Mouse (Mus musculus) heart, embryonic 12.5 days (tissue): Measurements from ENCODE around the gene Rcc1l. TPM values are rescaled to one million over a fixed set of nuclear protein-coding genes. Genes with fewer than 3 reads are reported as not detected.

Source experiments
- ATAC-seq: fragments of 200-750 bp; cut with Nextera tagmentation; 2 replicates; pipeline ENCODE4 v1.8.0; 2017; ENCODE audit warnings: moderate TSS enrichment, moderate library complexity; ENCODE audit not compliant: insufficient number of reproducible peaks, low FRiP score
- H3K27ac ChIP-seq: fragments of 300-500 bp; sonication (generic); 2 replicates; pipeline ENCODE4 v1.5.1; 2016; ENCODE audit warnings: mild to moderate bottlenecking, moderate library complexity; ENCODE audit not compliant: poor library complexity, severe bottlenecking
- H3K27me3 ChIP-seq: fragments of 300-500 bp; sonication (generic); replicated peaks from 2 replicates; pipeline ENCODE4 v1.6.1; 2016; ENCODE audit warnings: mild to moderate bottlenecking, moderate library complexity
- H3K36me3 ChIP-seq: fragments of 300-500 bp; sonication (generic); 2 replicates; pipeline ENCODE4 v1.6.1; 2016; ENCODE audit warnings: mild to moderate bottlenecking, moderate library complexity
- H3K4me1 ChIP-seq: fragments of 300-500 bp; sonication (generic); replicated peaks from 2 replicates; pipeline ENCODE4 v1.6.1; 2016; ENCODE audit warnings: mild to moderate bottlenecking
- H3K4me2 ChIP-seq: fragments of 300-500 bp; sonication (generic); 2 replicates; pipeline ENCODE4 v1.6.1; 2016; ENCODE audit warnings: mild to moderate bottlenecking, moderate library complexity
- H3K4me3 ChIP-seq: fragments of 300-500 bp; sonication (generic); 2 replicates; pipeline ENCODE4 v1.5.1; 2016; ENCODE audit warnings: mild to moderate bottlenecking
- H3K9ac ChIP-seq: fragments of 300-500 bp; sonication (generic); 2 replicates; pipeline ENCODE4 v1.6.1; 2016; ENCODE audit warnings: mild to moderate bottlenecking, moderate library complexity
- H3K9me3 ChIP-seq: fragments of 300-500 bp; sonication (generic); replicated peaks from 2 replicates; pipeline ENCODE4 v1.6.1; 2016; ENCODE audit warnings: mild to moderate bottlenecking, moderate library complexity
- WGBS: fragments of 180-500 bp; shearing (Covaris S2); methylation state at CpG from one replicate; pipeline ENCODE4 v1.1.7; 2016; 5-methylcytosine and 5-hydroxymethylcytosine counted together
- polyA plus RNA-seq: library from polyadenylated mRNA; unstranded; fragments of >200 nt; fragmentation: Nextera tagmentation; extraction: Ambion mirVana; gene quantifications from 2 replicates; pipeline ENCODE4 v1.2.1, GENCODE M21; 2016

The Rcc1l gene
- polyA plus RNA-seq, 1 experiment from 2014 or later: 25.4 TPM

DNA sequence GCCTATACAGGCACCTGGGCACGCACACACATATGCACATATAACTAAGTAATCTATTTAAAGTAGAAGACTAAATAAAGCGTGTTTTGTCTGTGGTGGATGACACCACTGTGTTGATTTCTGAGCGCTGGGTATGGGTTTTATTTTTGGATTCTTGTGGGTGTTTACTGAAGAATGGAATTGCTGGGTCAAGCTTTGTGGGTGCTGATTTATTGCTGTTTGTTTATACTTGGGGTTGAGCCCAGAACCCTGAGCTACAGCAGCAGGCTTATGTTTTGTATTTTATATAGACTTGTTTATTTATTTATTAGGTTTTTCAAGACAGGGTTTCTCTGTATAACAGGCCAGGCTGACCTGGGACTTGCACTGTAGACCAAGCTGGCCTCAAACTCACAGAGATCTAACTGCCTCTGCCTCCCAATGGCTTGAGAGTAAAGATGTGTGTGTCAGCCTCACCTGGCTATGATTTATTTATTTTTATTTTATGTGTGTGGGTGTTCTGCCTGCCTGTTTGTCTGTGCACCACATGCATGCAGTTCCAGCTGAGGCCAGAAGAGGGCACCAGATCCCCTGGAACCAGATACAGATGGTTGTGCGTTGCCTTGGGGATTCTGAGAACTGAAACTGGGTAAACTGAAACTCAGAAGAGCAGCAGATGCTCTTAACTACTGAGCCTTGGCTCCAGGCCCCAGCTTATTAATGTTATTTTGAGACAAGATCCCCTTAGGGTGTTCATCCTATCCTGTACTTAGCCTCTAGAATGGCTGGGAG is 10.6 kb upstream of the Rcc1l start:
- Histone ChIP-seq H3K27me3 (no peaks in the 10 kb centered on the region), H3K4me3 (no peak overlapping the region), H3K4me2 (no peak overlapping the region), H3K36me3 (0 out of 2 replicates have a peak, but pooled peaks cover 4% of the 10 kb centered on the region), H3K9ac (no peak overlapping the region), H3K9me3 (no peaks in the 10 kb centered on the region), H3K4me1 (peaks cover 12% of the 10 kb centered on the region), H3K27ac (no peak overlapping the region)
- WGBS: 74% methylated on average over 4 of the region's 4 CpGs
- no peak for ATAC-seq

- no peaks in the 10 kb centered on the region for H3K27me3 ChIP-seq
- no peak for ATAC-seq
- H3K36me3 ChIP-seq: 0 out of 2 replicates have a peak, but pooled peaks cover 2% of the 10 kb centered on the region
- no peak overlapping the region for H3K9ac ChIP-seq
- H3K27ac ChIP-seq: no peak overlapping the region
- H3K4me3 ChIP-seq: no peak overlapping the region
- H3K4me2 ChIP-seq: no peak overlapping the region
- WGBS: 83% methylated on average over 3 of the region's 3 CpGs
- peaks cover 12% of the 10 kb centered on the region for H3K4me1 ChIP-seq
- H3K9me3 ChIP-seq: no peaks in the 10 kb centered on the region
Measured at GRCm38 (mm10) chr5:134186059-134186458, 9.5 kb upstream of the Rcc1l start.

GRCm38 (mm10) chr5:134183880-134184808 is 7.6 kb upstream of the Rcc1l start, which contains the start of gene Gtf2ird2:
TSS of gene Gtf2ird2 (plus strand) at chr5:134184019.
- ATAC-seq: peak; percentile 98
- WGBS: under 1% methylated on average over 92 of the region's 92 CpGs

DNA sequence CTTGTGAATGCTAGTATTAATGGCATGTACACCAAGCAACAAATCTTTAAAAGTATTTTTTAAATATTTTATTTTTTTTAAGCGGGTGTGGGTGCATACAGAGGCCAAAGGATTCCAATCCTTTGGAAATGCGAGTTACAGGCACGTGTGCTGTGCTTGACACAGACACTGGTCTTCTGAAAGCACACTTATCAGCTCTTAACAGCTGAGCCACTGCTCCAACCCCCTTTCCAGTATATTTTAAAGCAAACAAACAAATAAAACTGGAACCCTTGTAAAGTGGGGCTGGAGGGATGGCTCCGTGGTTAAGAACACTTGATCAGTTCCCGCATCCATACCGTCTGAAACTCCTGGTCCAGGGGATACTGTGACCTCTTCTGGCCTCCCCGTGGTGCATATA is 6.6 kb upstream of the Rcc1l start:
- WGBS: 59% methylated on average over 7 of the region's 7 CpGs
- Histone ChIP-seq H3K4me1 (peaks cover 12% of the 10 kb centered on the region), H3K4me2 (peak overlapping the region; percentile 78), H3K9ac (peak overlapping the region; percentile 87), H3K36me3 (no peaks in the 10 kb centered on the region), H3K27me3 (no peaks in the 10 kb centered on the region), H3K9me3 (no peaks in the 10 kb centered on the region), H3K27ac (no peak overlapping the region; the same call in 1 of the 2 replicates), H3K4me3 (peak overlapping the region; percentile 75)
- no peak for ATAC-seq

More at GRCm38 (mm10) chr5:134183880-134184808, 7.6 kb upstream of the Rcc1l start, which contains the start of gene Gtf2ird2:
- no peaks in the 10 kb centered on the region for H3K27me3 ChIP-seq
- peaks cover 12% of the 10 kb centered on the region for H3K4me1 ChIP-seq
- H3K9me3 ChIP-seq: no peaks in the 10 kb centered on the region
- peak within 1 kb of the TSS; percentile 87 for H3K9ac ChIP-seq
- no peaks in the 10 kb centered on the region for H3K36me3 ChIP-seq
- peak within 1 kb of the TSS; percentile 78 for H3K4me2 ChIP-seq
- H3K4me3 ChIP-seq: peak within 1 kb of the TSS; percentile 75
- H3K27ac ChIP-seq: peak within 1 kb of the TSS; percentile 87

GRCm38 (mm10) chr5:134182735-134183134 is 6.2 kb upstream of the Rcc1l start:
- H3K4me1 ChIP-seq: peaks cover 12% of the 10 kb centered on the region
- H3K9me3 ChIP-seq: no peaks in the 10 kb centered on the region
- 0 out of 2 replicates have a peak overlapping the region, but pooled peaks have one; percentile 75 for H3K4me3 ChIP-seq
- H3K27ac ChIP-seq: 0 out of 2 replicates have a peak overlapping the region, but pooled peaks have one; percentile 14
- ATAC-seq: no peak
- peak overlapping the region; percentile 78; the same call in 1 of the 2 replicates for H3K4me2 ChIP-seq
- no peaks in the 10 kb centered on the region for H3K36me3 ChIP-seq
- no peak overlapping the region for H3K9ac ChIP-seq
- 65% methylated on average over 4 of the region's 4 CpGs for WGBS
- H3K27me3 ChIP-seq: no peaks in the 10 kb centered on the region

DNA sequence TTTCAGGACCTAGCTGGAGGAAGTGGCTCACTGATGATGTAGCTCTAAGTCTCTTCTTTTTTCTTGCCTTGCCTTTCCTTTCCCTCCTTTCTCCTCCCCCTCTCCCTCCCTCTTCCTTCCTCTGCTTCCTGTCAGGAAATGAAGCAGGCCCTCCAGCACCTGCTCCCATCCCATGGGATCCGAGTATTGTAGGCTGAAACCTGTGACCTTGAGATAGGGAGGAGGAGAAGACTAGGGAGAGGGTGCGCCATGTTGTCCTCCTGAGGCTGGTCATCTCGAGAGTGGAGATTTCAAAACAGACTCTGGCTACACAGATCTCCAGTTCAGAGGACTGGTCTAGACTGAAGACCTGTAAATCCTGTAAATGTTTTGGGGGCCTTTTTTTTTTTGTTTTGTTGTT is 5.6 kb upstream of the Rcc1l start:
- H3K4me3 ChIP-seq: no peak overlapping the region
- H3K27me3 ChIP-seq: no peaks in the 10 kb centered on the region
- 55% methylated on average over 3 of the region's 3 CpGs for WGBS
- H3K27ac ChIP-seq: no peak overlapping the region
- H3K9ac ChIP-seq: no peak overlapping the region
- no peaks in the 10 kb centered on the region for H3K36me3 ChIP-seq
- no peak overlapping the region for H3K4me2 ChIP-seq
- ATAC-seq: no peak
- no peaks in the 10 kb centered on the region for H3K9me3 ChIP-seq
- peaks cover 12% of the 10 kb centered on the region for H3K4me1 ChIP-seq

DNA sequence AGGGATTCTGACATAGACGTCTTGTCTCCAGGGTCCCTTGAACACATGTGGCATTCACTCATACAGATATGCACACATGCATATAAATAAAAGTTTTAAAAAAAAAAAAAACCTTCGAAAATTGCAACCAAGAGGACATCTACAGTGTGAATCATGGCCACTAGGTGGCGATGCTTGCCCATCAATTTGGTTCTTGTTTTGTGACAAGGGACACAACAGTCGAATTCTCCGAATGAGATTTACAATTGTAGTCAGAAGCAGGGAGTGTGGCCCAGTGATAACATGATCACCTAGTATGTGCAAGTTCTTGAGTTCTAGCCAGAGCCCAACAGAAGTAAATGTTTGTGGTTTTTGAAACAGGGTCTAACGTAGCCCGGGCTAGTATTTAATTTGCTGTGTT is 3.3 kb upstream of the Rcc1l start:
- Histone ChIP-seq H3K4me2 (no peak overlapping the region), H3K27ac (no peak overlapping the region), H3K36me3 (no peaks in the 10 kb centered on the region), H3K9ac (no peak overlapping the region), H3K27me3 (no peaks in the 10 kb centered on the region), H3K9me3 (no peaks in the 10 kb centered on the region), H3K4me1 (peaks cover 21% of the 10 kb centered on the region), H3K4me3 (no peak overlapping the region)
- ATAC-seq: no peak
- WGBS: 28% methylated on average over 7 of the region's 7 CpGs

- H3K27me3 ChIP-seq: no peaks in the 10 kb centered on the region
- 70% methylated on average over 7 of the region's 7 CpGs for WGBS
- ATAC-seq: no peak
- H3K9ac ChIP-seq: 0 out of 2 replicates have a peak overlapping the region, but pooled peaks have one; percentile 16
- H3K9me3 ChIP-seq: no peaks in the 10 kb centered on the region
- H3K27ac ChIP-seq: no peak overlapping the region
- no peak overlapping the region for H3K4me3 ChIP-seq
- H3K4me1 ChIP-seq: peaks cover 19% of the 10 kb centered on the region
- H3K4me2 ChIP-seq: no peak overlapping the region
- 0 out of 2 replicates have a peak, but pooled peaks cover 2% of the 10 kb centered on the region for H3K36me3 ChIP-seq
Measured at GRCm38 (mm10) chr5:134178536-134178935, 2.0 kb upstream of the Rcc1l start.

GRCm38 (mm10) chr5:134175696-134176095 is 878 bp downstream of the Rcc1l start:
- peak overlapping the region; percentile 91 for H3K4me2 ChIP-seq
- peaks cover 22% of the 10 kb centered on the region for H3K36me3 ChIP-seq
- H3K27ac ChIP-seq: peak overlapping the region; percentile 84
- H3K9me3 ChIP-seq: no peaks in the 10 kb centered on the region
- no peaks in the 10 kb centered on the region for H3K27me3 ChIP-seq
- H3K4me3 ChIP-seq: peak overlapping the region; percentile 91
- 11% methylated on average over 10 of the region's 10 CpGs for WGBS
- ATAC-seq: no peak
- peaks cover 9% of the 10 kb centered on the region for H3K4me1 ChIP-seq
- peak overlapping the region; percentile 82 for H3K9ac ChIP-seq

DNA sequence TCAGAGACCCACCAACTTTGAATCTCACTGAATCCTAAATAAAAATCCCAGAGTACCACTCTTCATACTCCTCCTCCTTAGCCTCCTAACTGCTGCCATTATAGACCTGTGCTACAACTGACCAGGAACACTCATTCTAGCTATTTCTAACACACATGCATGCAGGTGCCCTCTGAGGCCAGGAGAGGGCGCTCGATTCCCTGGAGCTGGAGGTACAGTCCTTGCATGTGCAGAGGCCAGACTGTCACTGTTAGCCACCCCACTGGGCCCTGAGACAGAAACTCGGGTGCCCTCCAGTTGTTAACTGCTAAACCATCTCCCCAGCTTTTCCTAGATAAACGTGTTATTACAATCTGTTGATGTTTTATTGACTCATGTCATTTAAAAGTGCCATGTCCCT is 3.4 kb downstream of the Rcc1l start:
- WGBS: 40% methylated on average over 4 of the region's 4 CpGs
- H3K4me3 ChIP-seq: no peak overlapping the region
- H3K27ac ChIP-seq: no peak overlapping the region
- no peaks in the 10 kb centered on the region for H3K27me3 ChIP-seq
- no peak for ATAC-seq
- no peak overlapping the region for H3K4me2 ChIP-seq
- H3K36me3 ChIP-seq: peaks cover 42% of the 10 kb centered on the region
- H3K9ac ChIP-seq: no peak overlapping the region
- H3K9me3 ChIP-seq: no peaks in the 10 kb centered on the region
- peaks cover 9% of the 10 kb centered on the region for H3K4me1 ChIP-seq

DNA sequence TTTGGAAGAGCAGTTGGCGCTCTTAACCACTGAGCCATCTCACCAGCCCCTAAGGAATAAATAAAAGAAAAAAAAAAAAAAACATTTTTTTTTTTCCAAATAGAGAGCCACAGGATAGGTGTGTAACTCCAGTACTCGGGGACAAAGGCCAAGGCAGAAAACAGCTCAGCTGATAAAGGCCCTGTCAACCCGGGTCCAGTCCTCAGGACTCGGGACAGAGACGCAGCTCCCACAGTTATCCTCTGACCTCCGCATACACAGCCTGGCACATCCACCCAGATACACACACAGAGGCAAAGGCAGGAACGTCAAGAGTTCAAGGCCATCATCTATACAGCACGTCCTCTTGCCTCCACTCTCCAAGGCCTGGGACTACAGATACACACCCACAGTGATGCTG is 6.4 kb downstream of the Rcc1l start:
- Histone ChIP-seq H3K27ac (no peak overlapping the region), H3K36me3 (peaks cover 63% of the 10 kb centered on the region), H3K4me3 (no peak overlapping the region), H3K27me3 (no peaks in the 10 kb centered on the region), H3K4me1 (peaks cover 3% of the 10 kb centered on the region), H3K4me2 (no peak overlapping the region), H3K9me3 (no peaks in the 10 kb centered on the region), H3K9ac (no peak overlapping the region)
- ATAC-seq: no peak
- WGBS: 94% methylated on average over 8 of the region's 8 CpGs
